Mouse (Mus musculus) erythroblast, embryonic 14.5 days (primary cell): ENCODE measurements around the gene 4930556J24Rik.

Source experiments
- GATA1 ChIP-seq: IDR thresholded peaks from 2 replicates; pipeline ENCODE4 v1.6.1; 2012; ENCODE audit warnings: low read length, inconsistent platforms, mixed read lengths
- TAL1 ChIP-seq: IDR thresholded peaks from 3 replicates; pipeline ENCODE4 v1.6.1; 2012; ENCODE audit warnings: low read length, inconsistent platforms, mixed read lengths

DNA sequence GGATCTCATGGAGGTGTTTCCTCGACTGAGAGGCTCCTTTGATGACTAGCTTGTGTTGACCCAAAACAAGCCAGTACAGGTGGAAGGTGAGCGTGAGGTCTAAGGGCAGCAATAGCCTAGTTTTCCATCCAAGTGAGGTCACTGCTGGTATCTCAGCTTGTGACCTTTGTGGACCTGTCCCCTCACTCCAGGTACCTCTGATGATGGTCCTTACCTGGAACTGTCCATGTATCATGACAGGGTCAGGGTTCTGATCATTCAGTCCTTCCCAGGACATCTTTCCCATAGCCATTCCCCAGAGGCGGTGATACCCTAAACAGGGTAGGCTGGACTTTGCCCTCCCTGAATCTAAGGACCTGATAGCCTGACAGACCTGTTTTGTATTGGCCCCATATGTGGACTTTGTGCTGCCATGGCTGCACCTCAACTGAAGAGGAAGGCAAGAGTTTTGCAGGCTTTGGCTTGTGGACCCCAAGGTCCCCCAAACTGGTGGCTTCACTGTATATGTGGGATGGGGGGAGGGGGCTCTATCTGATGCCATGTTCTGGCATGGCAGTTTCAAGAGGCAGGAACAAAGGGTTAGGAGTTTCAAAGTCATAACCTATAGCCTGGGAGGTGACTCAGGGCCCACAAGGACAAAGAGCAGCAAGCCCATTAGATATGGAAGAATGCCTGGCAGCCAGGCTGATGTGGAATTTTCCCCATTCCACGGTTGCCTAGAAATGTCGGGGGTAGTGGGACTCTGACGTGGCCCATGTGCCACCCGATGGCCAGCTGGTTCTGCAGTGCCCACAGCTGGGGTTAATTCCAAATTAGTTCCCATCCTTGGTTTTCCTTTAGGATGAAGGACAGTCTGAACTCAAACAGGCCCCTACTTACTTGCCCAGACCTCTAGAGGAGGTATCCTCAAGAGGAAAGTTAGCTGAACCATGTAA lies 6.0 kb upstream of the 4930556J24Rik start:
- TF ChIP-seq TAL1 (no peak), GATA1 (no peak)
